Mouse (Mus musculus) liver, adult 2 months (tissue): ENCODE data around the gene Rad51c.

ENCODE experiments used
- CTCF ChIP-seq: fragments of 200-500 bp; IDR thresholded peaks from 2 replicates; pipeline ENCODE4 v1.5.1; 2011; ENCODE audit warnings: low read depth, low read length, control low read depth
- POLR2A ChIP-seq: fragments of 200-500 bp; IDR thresholded peaks from 2 replicates; pipeline ENCODE4 v1.6.1; 2011; ENCODE audit warnings: low read length, control low read depth; ENCODE audit not compliant: insufficient read depth; ENCODE audit errors: extremely low read depth

DNA sequence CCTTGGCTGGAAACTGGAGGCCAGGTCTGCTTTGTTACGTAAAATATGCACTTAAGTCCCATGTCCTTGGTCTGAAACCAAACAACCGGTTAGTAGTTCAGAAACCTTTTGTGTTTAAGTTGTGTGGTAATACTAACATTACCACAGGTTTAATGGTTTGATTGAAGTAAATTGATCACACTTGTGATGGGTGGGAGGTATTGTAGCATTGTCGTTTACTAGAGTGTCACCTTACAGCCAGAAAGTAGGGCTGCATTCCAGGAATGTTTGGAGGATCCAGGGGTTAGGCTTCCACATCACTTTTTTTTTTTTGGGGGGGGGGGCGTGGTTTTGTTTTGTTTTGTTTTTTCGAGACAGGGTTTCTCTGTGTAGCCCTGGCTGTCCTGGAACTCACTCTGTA, 11.4 kb upstream of the Rad51c start:
- no peak for TF ChIP-seq CTCF
- no peak for TF ChIP-seq POLR2A
